Mouse (Mus musculus) embryonic fibroblast, embryonic 13.5 days (primary cell): ENCODE data around the gene Abca1.

Experiments
- CTCF ChIP-seq: IDR thresholded peaks from 2 replicates; pipeline ENCODE4 v1.5.1; 2011; ENCODE audit warnings: mild to moderate bottlenecking, control low read depth, low read length, moderate library complexity, borderline replicate concordance; ENCODE audit not compliant: insufficient read depth
- POLR2A ChIP-seq: IDR thresholded peaks from 2 replicates; pipeline ENCODE4 v1.6.1; 2011; ENCODE audit warnings: low read depth, mild to moderate bottlenecking, control low read depth, low read length, moderate library complexity

DNA sequence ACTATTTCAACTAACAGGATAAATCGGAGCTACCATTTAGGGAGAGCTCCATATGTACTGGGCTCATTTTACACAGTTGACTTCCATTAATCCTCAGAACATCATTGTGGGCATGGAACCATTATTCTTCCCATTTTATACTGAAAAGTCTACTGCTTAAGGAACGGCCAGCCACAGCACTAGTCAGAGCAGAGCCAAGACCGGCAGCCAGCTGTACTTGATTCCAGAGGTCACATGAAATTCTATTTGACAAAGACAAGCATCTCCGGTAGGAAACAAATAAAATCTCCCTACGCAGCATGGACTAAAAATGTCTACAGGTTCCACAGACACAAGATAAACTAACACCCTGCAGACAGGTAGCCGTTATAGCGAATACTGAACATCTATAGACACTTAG lies 24.9 kb downstream of the Abca1 start:
- TF ChIP-seq CTCF (no peak), POLR2A (no peak)
